Mouse (Mus musculus) limb, embryonic 15.5 days (tissue): ENCODE data around the gene Arl6ip5. TPM values are rescaled to one million over a fixed set of nuclear protein-coding genes. Genes with fewer than 3 reads are reported as not detected.

Source experiments
- ATAC-seq: fragments of 200-750 bp; cut with Nextera tagmentation; 2 replicates; pipeline ENCODE4 v1.8.0; 2017; ENCODE audit warnings: low read depth, moderate TSS enrichment; ENCODE audit not compliant: insufficient number of reproducible peaks, low FRiP score, low TSS enrichment
- H3K27ac ChIP-seq: fragments of 300-500 bp; sonication (generic); 2 replicates; pipeline ENCODE4 v1.5.1; 2015; ENCODE audit warnings: moderate library complexity, mild to moderate bottlenecking, inconsistent platforms
- H3K27me3 ChIP-seq: fragments of 300-500 bp; sonication (generic); 2 replicates; pipeline ENCODE4 v1.6.1; 2015; ENCODE audit warnings: inconsistent platforms
- H3K36me3 ChIP-seq: fragments of 300-500 bp; sonication (generic); 2 replicates; pipeline ENCODE4 v1.6.1; 2015; ENCODE audit warnings: inconsistent platforms
- H3K4me1 ChIP-seq: fragments of 300-500 bp; sonication (generic); 2 replicates; pipeline ENCODE4 v1.6.1; 2015; ENCODE audit warnings: inconsistent platforms
- H3K4me2 ChIP-seq: fragments of 300-500 bp; sonication (generic); 2 replicates; pipeline ENCODE4 v1.6.1; 2015; ENCODE audit warnings: mild to moderate bottlenecking, inconsistent platforms
- H3K4me3 ChIP-seq: fragments of 300-500 bp; sonication (generic); 2 replicates; pipeline ENCODE4 v1.5.1; 2015; ENCODE audit warnings: mild to moderate bottlenecking, inconsistent platforms
- H3K9ac ChIP-seq: fragments of 300-500 bp; sonication (generic); 2 replicates; pipeline ENCODE4 v1.6.1; 2015; ENCODE audit warnings: inconsistent platforms
- H3K9me3 ChIP-seq: fragments of 300-500 bp; sonication (generic); 2 replicates; pipeline ENCODE4 v1.6.1; 2016; ENCODE audit warnings: inconsistent platforms
- WGBS: fragments of 180-500 bp; shearing (Covaris S2); methylation state at CpG from one replicate; pipeline ENCODE4 v1.1.7; 2015; 5-methylcytosine and 5-hydroxymethylcytosine counted together
- polyA plus RNA-seq: library from polyadenylated mRNA; unstranded; fragments of >200 nt; fragmentation: Nextera tagmentation; extraction: Ambion mirVana; gene quantifications from 2 replicates; pipeline ENCODE4 v1.2.1, GENCODE M21; 2015

Gene Arl6ip5
- polyA plus RNA-seq, 1 experiment from 2014 or later: 85.2 TPM

- H3K4me2 ChIP-seq: no peak overlapping the region
- peaks cover 14% of the 10 kb centered on the region; the same call in 1 of the 2 replicates for H3K4me1 ChIP-seq
- 50% methylated on average over 1 of the region's 1 CpGs for WGBS
- H3K9me3 ChIP-seq: no peaks in the 10 kb centered on the region
- H3K36me3 ChIP-seq: peaks cover 17% of the 10 kb centered on the region
- H3K27me3 ChIP-seq: peaks cover 10% of the 10 kb centered on the region; the same call in 1 of the 2 replicates
- no peak overlapping the region for H3K9ac ChIP-seq
- no peak for ATAC-seq
- H3K4me3 ChIP-seq: no peak overlapping the region
- H3K27ac ChIP-seq: no peak overlapping the region
These were observed 15.6 kb downstream of the Arl6ip5 start for GRCm38 (mm10) chr6:97226083-97226491.

- Histone ChIP-seq H3K27ac (no peak overlapping the region), H3K4me1 (peaks cover 5% of the 10 kb centered on the region; the same call in 1 of the 2 replicates), H3K9ac (no peak overlapping the region), H3K9me3 (no peaks in the 10 kb centered on the region), H3K27me3 (peaks cover 20% of the 10 kb centered on the region; the same call in 1 of the 2 replicates), H3K4me3 (no peak overlapping the region), H3K36me3 (peaks cover 27% of the 10 kb centered on the region), H3K4me2 (no peak overlapping the region)
- no peak for ATAC-seq
- 88% methylated on average over 9 of the region's 9 CpGs for WGBS
These were observed 16.8 kb downstream of the Arl6ip5 start for GRCm38 (mm10) chr6:97227067-97227847.

GRCm38 (mm10) chr6:97234911-97235668, 24.6 kb downstream of the Arl6ip5 start:
- ATAC-seq: no peak
- peaks cover 62% of the 10 kb centered on the region for H3K27me3 ChIP-seq
- WGBS: 79% methylated on average over 7 of the region's 7 CpGs

GRCm38 (mm10) chr6:97236088-97236487, 25.6 kb downstream of the Arl6ip5 start:
- H3K27me3 ChIP-seq: peaks cover 65% of the 10 kb centered on the region
- H3K4me2 ChIP-seq: no peak overlapping the region
- ATAC-seq: no peak
- H3K4me1 ChIP-seq: no peaks in the 10 kb centered on the region
- 0 out of 2 replicates have a peak, but pooled peaks cover 3% of the 10 kb centered on the region for H3K9me3 ChIP-seq
- no peak overlapping the region for H3K9ac ChIP-seq
- H3K36me3 ChIP-seq: peaks cover 13% of the 10 kb centered on the region; the same call in 1 of the 2 replicates
- H3K4me3 ChIP-seq: no peak overlapping the region
- WGBS: 39% methylated on average over 5 of the region's 5 CpGs
- no peak overlapping the region for H3K27ac ChIP-seq

More at GRCm38 (mm10) chr6:97234911-97235668, 24.6 kb downstream of the Arl6ip5 start:
- Histone ChIP-seq H3K36me3 (peaks cover 17% of the 10 kb centered on the region; the same call in 1 of the 2 replicates), H3K9ac (no peak overlapping the region), H3K4me1 (no peaks in the 10 kb centered on the region), H3K4me2 (no peak overlapping the region), H3K27ac (no peak overlapping the region), H3K4me3 (no peak overlapping the region), H3K9me3 (0 out of 2 replicates have a peak, but pooled peaks cover 3% of the 10 kb centered on the region)

DNA sequence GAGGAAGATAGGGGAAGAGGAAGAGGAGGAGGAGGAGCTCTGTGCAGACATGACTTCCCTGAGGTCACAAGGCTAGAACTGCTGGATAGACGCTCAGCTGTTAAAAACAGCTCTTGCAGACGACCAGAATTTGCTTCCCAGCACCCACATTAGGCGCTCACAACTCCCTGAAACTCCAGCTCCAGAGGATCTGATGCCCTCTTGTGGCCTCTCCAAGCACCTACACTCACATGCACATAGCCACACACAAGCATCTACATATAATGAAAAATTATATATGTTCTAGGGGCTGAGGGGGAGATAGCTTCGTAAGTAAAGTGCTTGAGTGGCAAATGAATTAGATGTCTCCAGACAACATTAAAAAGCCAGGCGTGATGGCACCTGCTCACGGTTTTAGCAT, 28.9 kb downstream of the Arl6ip5 start:
- H3K4me2 ChIP-seq: no peak overlapping the region
- no peak overlapping the region for H3K27ac ChIP-seq
- no peak for ATAC-seq
- 86% methylated on average over 6 of the region's 6 CpGs for WGBS
- no peaks in the 10 kb centered on the region for H3K4me1 ChIP-seq
- no peaks in the 10 kb centered on the region for H3K36me3 ChIP-seq
- H3K9me3 ChIP-seq: 0 out of 2 replicates have a peak, but pooled peaks cover 3% of the 10 kb centered on the region
- no peak overlapping the region for H3K4me3 ChIP-seq
- H3K9ac ChIP-seq: no peak overlapping the region
- H3K27me3 ChIP-seq: peaks cover 40% of the 10 kb centered on the region

- 74% methylated on average over 5 of the region's 5 CpGs for whole genome bisulfite sequencing
- no peak overlapping the region for H3K27ac ChIP-seq
- H3K4me2 ChIP-seq: no peak overlapping the region
- H3K9me3 ChIP-seq: 0 out of 2 replicates have a peak, but pooled peaks cover under 1% of the 10 kb centered on the region
- H3K9ac ChIP-seq: no peak overlapping the region
- H3K36me3 ChIP-seq: no peaks in the 10 kb centered on the region
- H3K27me3 ChIP-seq: peaks cover 33% of the 10 kb centered on the region
- no peaks in the 10 kb centered on the region for H3K4me1 ChIP-seq
- H3K4me3 ChIP-seq: no peak overlapping the region
- ATAC-seq: 0 out of 2 replicates have a peak, but pooled peaks have one; percentile 40
These were observed 29.6 kb downstream of the Arl6ip5 start for GRCm38 (mm10) chr6:97240092-97240491.

DNA sequence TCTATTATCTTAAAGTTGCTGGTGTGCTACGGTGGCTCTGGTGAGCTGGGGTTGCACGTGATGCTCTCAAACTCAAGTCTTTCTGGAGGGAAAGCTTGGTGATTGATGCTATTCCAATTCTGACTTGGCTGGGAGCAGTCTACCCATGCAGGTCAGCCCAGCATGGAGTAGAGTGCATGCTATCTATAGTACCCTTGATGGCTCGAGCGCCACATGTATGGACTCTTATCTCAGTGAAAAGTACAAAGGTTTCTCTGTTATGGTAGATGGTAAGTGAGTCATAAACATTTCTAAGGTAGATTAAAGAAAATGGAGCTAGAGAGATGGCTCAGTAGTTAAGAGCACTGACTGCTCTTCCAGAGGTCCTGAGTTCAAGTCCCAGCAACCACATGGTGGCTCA, 32.0 kb downstream of the Arl6ip5 start:
- no peak overlapping the region for H3K27ac ChIP-seq
- no peaks in the 10 kb centered on the region for H3K4me1 ChIP-seq
- H3K36me3 ChIP-seq: no peaks in the 10 kb centered on the region
- no peak overlapping the region for H3K9ac ChIP-seq
- peaks cover 37% of the 10 kb centered on the region for H3K27me3 ChIP-seq
- WGBS: 84% methylated on average over 4 of the region's 4 CpGs
- no peak overlapping the region for H3K4me2 ChIP-seq
- H3K4me3 ChIP-seq: no peak overlapping the region
- H3K9me3 ChIP-seq: no peaks in the 10 kb centered on the region
- no peak for ATAC-seq

- Histone ChIP-seq H3K36me3 (no peaks in the 10 kb centered on the region), H3K27me3 (peaks cover 13% of the 10 kb centered on the region; the same call in 1 of the 2 replicates), H3K4me2 (no peak overlapping the region), H3K27ac (no peak overlapping the region), H3K4me1 (no peaks in the 10 kb centered on the region), H3K9me3 (no peaks in the 10 kb centered on the region), H3K9ac (no peak overlapping the region), H3K4me3 (no peak overlapping the region)
- no peak for ATAC-seq
These were observed 34.7 kb downstream of the Arl6ip5 start for GRCm38 (mm10) chr6:97245200-97245599.

DNA sequence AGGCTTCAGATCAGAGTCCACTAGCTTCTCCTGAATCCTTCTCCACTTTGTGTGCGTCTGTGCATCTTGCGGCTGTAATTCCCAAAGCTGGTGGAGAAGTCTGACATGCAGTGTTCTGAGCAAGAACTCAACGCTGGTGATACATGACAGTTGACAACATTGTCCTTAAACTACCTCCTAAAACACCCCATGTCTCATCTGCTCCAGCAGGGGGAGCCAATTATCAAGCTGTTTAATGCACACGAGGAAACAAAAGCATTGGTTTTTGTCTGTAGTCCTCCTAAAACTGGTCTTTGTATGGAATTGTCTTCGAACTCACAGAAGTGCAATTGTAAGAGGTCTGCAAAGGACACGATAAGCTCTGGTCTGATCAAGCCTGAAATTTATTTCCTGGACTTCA, 40.5 kb downstream of the Arl6ip5 start:
- Histone ChIP-seq H3K27ac (no peak overlapping the region), H3K9ac (no peak overlapping the region), H3K27me3 (peaks cover 11% of the 10 kb centered on the region; the same call in 1 of the 2 replicates), H3K4me2 (no peak overlapping the region), H3K36me3 (no peaks in the 10 kb centered on the region), H3K4me3 (no peak overlapping the region), H3K4me1 (no peaks in the 10 kb centered on the region), H3K9me3 (no peaks in the 10 kb centered on the region)
- WGBS: 45% methylated on average over 6 of the region's 6 CpGs
- ATAC-seq: no peak

- 56% methylated on average over 5 of the region's 5 CpGs for WGBS
- Histone ChIP-seq H3K4me1 (no peaks in the 10 kb centered on the region), H3K4me2 (no peak overlapping the region), H3K36me3 (no peaks in the 10 kb centered on the region), H3K9me3 (no peaks in the 10 kb centered on the region), H3K27me3 (peaks cover 6% of the 10 kb centered on the region; the same call in 1 of the 2 replicates), H3K9ac (no peak overlapping the region), H3K4me3 (no peak overlapping the region), H3K27ac (peak overlapping the region; percentile 24; the same call in 1 of the 2 replicates)
- no peak for ATAC-seq
These were observed 41.6 kb downstream of the Arl6ip5 start for GRCm38 (mm10) chr6:97252086-97252485.

DNA sequence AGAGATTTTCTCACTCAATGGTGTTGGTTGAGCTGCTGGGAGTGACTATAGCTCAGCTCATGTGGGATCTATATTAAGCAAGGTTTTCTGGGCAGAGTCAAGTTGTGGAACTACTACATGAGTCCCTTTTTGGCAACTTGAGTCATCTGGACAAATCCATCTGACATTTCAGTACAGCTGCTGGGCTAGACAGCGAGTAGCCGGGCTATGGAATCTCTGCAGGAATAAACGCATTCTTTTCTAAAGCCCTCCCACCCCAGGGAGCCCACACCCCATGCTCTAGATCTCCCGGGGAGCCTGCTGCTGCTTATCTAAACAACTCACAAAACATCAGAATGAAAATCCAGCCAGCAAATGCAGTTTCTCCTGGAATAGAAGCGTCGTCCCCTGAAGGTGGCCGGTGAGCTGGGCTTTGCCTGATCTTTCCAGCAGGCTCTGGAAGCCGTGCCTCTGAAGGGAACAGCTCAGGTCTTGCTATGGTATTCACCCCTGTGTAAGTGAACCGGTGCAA, 42.3 kb downstream of the Arl6ip5 start, which contains the start of gene Lmod3:
Lmod3 (minus strand) TSS at position 49 of the 511 bp plus-strand sequence.
- 26% methylated on average over 9 of the region's 9 CpGs for WGBS
- peak; percentile 72; the same call in 1 of the 2 replicates for ATAC-seq
- Histone ChIP-seq H3K27me3 (no peaks in the 10 kb centered on the region), H3K4me3 (no peak within 1 kb of the TSS), H3K9ac (no peak within 1 kb of the TSS), H3K27ac (peak within 1 kb of the TSS; percentile 28; the same call in 1 of the 2 replicates), H3K4me2 (no peak within 1 kb of the TSS), H3K4me1 (no peaks in the 10 kb centered on the region), H3K36me3 (no peaks in the 10 kb centered on the region), H3K9me3 (no peaks in the 10 kb centered on the region)
